Mouse (Mus musculus) forebrain, embryonic 10.5 days (tissue): ENCODE measurements around the gene Pfn2. TPM values are rescaled to one million over a fixed set of nuclear protein-coding genes. Genes with fewer than 3 reads are reported as not detected.

Experiments
- polyA plus RNA-seq: library from polyadenylated mRNA; unstranded; fragments of >200 nt; fragmentation: Nextera tagmentation; extraction: Ambion mirVana; gene quantifications from 2 replicates; pipeline ENCODE4 v1.2.1, GENCODE M21; 2016

Pfn2 gene
- polyA plus RNA-seq, 1 experiment from 2014 or later: 167 TPM

Other genes with a start within 250 kb of the Pfn2 start
- 93.2 and 94.9 TPM in 2 replicates for gene Commd2, start 196.4 kb downstream of the Pfn2 start, polyA plus RNA-seq
- 0.12 and 0.16 TPM in 2 replicates for gene Ankub1, start 155.3 kb downstream of the Pfn2 start, polyA plus RNA-seq
- 39.0 and 42.8 TPM in 2 replicates for gene Rnf13, start 112.0 kb downstream of the Pfn2 start, polyA plus RNA-seq